Mouse (Mus musculus) megakaryocyte, embryonic 14.5 days (primary cell): ENCODE data around the gene Srek1ip1.

Experiments used
- FLI1 ChIP-seq: IDR thresholded peaks from 2 replicates; pipeline ENCODE4 v1.6.1; 2012; ENCODE audit warnings: low read length, inconsistent platforms, mixed read lengths
- GATA1 ChIP-seq: IDR thresholded peaks from 3 replicates; pipeline ENCODE4 v1.6.1; 2012; ENCODE audit warnings: mixed read lengths, low read length, inconsistent platforms, borderline replicate concordance

DNA sequence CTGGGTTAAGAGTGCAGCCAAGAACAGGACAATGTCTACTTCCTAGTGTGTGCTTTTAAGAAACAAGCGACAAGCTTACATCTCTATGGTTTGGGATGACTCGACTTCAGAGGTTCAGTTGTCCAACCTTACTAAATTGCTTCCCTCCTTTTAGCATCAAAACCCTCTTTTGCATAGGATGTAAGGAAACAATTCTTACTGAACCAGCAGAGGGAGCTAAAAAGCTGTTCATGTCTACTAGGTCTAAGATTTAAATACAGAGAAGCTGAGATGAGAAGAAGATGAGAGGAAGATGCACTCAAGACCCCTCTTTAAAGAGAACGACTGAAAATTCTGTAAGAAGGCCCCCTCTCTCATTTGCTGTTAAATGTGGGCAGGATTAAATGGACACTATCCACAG lies 13.4 kb downstream of the Srek1ip1 start:
- TF ChIP-seq FLI1 = no peak
- TF ChIP-seq GATA1 = no peak
